Mouse (Mus musculus): ENCODE results near the gene Metap2. TPM values are rescaled to one million over a fixed set of nuclear protein-coding genes. Genes with fewer than 3 reads are reported as not detected.

Gene Metap2
- polyA plus RNA-seq (2016; fragmentation: Nextera tagmentation; extraction: Ambion mirVana): 193 and 205 TPM in 2 replicates

DNA sequence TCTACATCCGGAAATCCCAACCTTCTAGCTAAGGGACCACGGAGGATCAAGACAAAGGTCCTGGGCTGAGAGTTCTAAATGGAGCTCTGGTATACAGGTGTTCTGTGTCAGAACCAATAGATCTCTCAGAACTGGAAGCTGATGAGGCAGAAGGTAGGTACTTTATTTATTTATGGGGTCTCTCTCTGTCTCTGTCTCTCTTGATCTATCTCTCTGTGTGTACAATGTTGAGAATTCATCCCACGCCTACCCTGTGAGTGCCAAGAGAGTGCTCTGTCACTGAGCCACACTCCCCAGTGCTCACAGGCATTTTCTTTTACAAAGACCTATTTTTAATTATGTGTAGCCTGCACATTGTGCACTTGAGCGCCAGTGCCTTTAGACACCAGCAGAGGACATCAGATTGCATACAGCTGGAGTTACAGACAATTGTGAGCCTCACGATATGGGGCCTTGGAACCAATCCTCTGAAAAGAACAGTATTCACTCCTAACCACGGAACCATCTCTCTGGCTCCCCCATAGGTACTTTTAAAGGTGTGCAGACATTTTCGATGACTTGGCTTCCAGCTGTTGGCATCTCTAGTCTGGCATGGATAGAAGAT is at the start of gene Metap2:
Metap2 (minus strand) TSS at position 51 of the 604 bp plus-strand sequence.
- Histone ChIP-seq H3K9me3 (no peaks in the 10 kb centered on the region), H3K27me3 (no peaks in the 10 kb centered on the region), H3K36me3 (no peaks in the 10 kb centered on the region), H3K4me2 (replicated peaks) (no peak within 1 kb of the TSS), H3K4me1 (no peaks in the 10 kb centered on the region), H3K4me3 (no peak within 1 kb of the TSS), H3K9ac (replicated peaks) (no peak within 1 kb of the TSS), H3K27ac (replicated peaks) (no peak within 1 kb of the TSS)
- no peak for ATAC-seq (ENCODE audit: low FRiP score, low read depth)
- 67% methylated on average over 7 of the region's 7 CpGs for WGBS

GRCm38 (mm10) chr10:93945843-93946499 is 49.1 kb upstream of the Metap2 start:
- H3K27me3 ChIP-seq: no peaks in the 10 kb centered on the region
- no peak overlapping the region for H3K4me3 ChIP-seq
- H3K4me2 ChIP-seq (replicated peaks): no peak overlapping the region
- no peak overlapping the region for H3K9ac ChIP-seq (replicated peaks)
- no peaks in the 10 kb centered on the region for H3K36me3 ChIP-seq
- no peaks in the 10 kb centered on the region for H3K9me3 ChIP-seq
- no peak overlapping the region for H3K27ac ChIP-seq (replicated peaks)
- WGBS: 76% methylated on average over 9 of the region's 9 CpGs
- ATAC-seq (ENCODE audit: low FRiP score, low read depth): no peak
- no peaks in the 10 kb centered on the region for H3K4me1 ChIP-seq

- Histone ChIP-seq H3K4me3 (no peak overlapping the region), H3K4me1 (no peaks in the 10 kb centered on the region), H3K9ac (replicated peaks) (no peak overlapping the region), H3K36me3 (no peaks in the 10 kb centered on the region), H3K27ac (replicated peaks) (no peak overlapping the region), H3K9me3 (no peaks in the 10 kb centered on the region), H3K4me2 (replicated peaks) (no peak overlapping the region), H3K27me3 (no peaks in the 10 kb centered on the region)
- no peak for ATAC-seq (ENCODE audit: low FRiP score, low read depth)
- 55% methylated on average over 4 of the region's 4 CpGs for WGBS
Observed at GRCm38 (mm10) chr10:93945364-93945763, 48.5 kb upstream of the Metap2 start.

- Histone ChIP-seq H3K4me3 (no peak overlapping the region), H3K36me3 (no peaks in the 10 kb centered on the region), H3K4me1 (no peaks in the 10 kb centered on the region), H3K27ac (replicated peaks) (no peak overlapping the region), H3K9ac (replicated peaks) (no peak overlapping the region), H3K27me3 (no peaks in the 10 kb centered on the region), H3K4me2 (replicated peaks) (no peak overlapping the region), H3K9me3 (no peaks in the 10 kb centered on the region)
- ATAC-seq (ENCODE audit: low FRiP score, low read depth): no peak
- WGBS: 55% methylated on average over 5 of the region's 5 CpGs
Observed at GRCm38 (mm10) chr10:93944241-93944640, 47.3 kb upstream of the Metap2 start.

DNA sequence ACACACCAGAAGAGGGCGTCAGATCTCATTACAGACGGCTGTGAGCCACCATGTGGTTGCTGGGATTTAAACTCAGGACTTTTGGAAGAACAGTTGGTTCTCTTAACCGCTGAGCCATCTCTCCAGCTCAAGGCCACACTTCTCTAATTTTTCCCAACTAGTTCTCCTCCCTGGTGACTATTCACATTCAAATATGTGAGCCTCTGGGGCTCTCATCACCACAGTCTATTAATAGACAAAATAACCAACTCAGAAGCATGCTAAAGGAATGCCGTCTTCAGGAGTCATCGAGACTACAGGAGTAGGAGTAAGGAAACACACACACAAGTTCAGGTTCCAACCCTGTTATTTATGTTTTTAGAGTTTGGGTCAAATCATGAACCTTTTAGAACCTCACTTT is 43.4 kb upstream of the Metap2 start:
- no peak for ATAC-seq (ENCODE audit: low FRiP score, low read depth)
- H3K27me3 ChIP-seq: no peaks in the 10 kb centered on the region
- H3K9me3 ChIP-seq: no peaks in the 10 kb centered on the region
- H3K27ac ChIP-seq (replicated peaks): no peak overlapping the region
- no peak overlapping the region for H3K4me3 ChIP-seq
- H3K36me3 ChIP-seq: no peaks in the 10 kb centered on the region
- WGBS: 81% methylated on average over 5 of the region's 5 CpGs
- H3K9ac ChIP-seq (replicated peaks): no peak overlapping the region
- no peak overlapping the region for H3K4me2 ChIP-seq (replicated peaks)
- H3K4me1 ChIP-seq: no peaks in the 10 kb centered on the region

GRCm38 (mm10) chr10:93939676-93940075 is 42.8 kb upstream of the Metap2 start:
- no peak for ATAC-seq (ENCODE audit: low FRiP score, low read depth)
- no peaks in the 10 kb centered on the region for H3K27me3 ChIP-seq
- WGBS: 56% methylated on average over 8 of the region's 8 CpGs
- H3K4me3 ChIP-seq: no peak overlapping the region
- no peaks in the 10 kb centered on the region for H3K4me1 ChIP-seq
- no peak overlapping the region for H3K27ac ChIP-seq (replicated peaks)
- H3K9me3 ChIP-seq: no peaks in the 10 kb centered on the region
- no peak overlapping the region for H3K4me2 ChIP-seq (replicated peaks)
- H3K9ac ChIP-seq (replicated peaks): no peak overlapping the region
- no peaks in the 10 kb centered on the region for H3K36me3 ChIP-seq

DNA sequence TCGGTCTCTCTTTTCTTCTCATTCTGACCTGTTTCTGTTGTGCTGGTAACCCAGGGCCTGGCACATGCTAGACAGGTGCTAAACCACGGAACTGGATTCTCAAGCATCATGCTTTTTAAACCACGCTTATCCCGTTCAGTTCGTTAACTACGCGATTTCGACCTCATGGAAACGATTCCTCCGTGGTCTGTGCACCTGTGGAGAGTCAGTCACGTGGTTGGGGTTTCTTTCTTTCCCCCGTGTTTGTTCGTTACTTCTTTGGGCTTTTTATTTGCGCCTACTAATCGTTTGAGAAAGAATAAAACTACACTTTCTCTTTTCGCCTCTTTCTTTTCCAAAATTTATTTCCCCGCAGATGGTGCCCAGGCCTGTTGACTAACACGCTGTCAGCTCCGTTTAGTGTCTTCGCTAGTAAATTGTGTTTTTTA is 42.0 kb upstream of the Metap2 start:
- Histone ChIP-seq H3K4me3 (no peak overlapping the region), H3K9ac (replicated peaks) (no peak overlapping the region), H3K27ac (replicated peaks) (no peak overlapping the region), H3K36me3 (no peaks in the 10 kb centered on the region), H3K4me2 (replicated peaks) (no peak overlapping the region), H3K9me3 (no peaks in the 10 kb centered on the region), H3K4me1 (0 out of 2 replicates have a peak, but pooled peaks cover 4% of the 10 kb centered on the region), H3K27me3 (no peaks in the 10 kb centered on the region)
- ATAC-seq (ENCODE audit: low FRiP score, low read depth): no peak
- WGBS: 85% methylated on average over 20 of the region's 20 CpGs

GRCm38 (mm10) chr10:93933980-93934379 is 37.1 kb upstream of the Metap2 start:
- Histone ChIP-seq H3K9ac (replicated peaks) (no peak overlapping the region), H3K27me3 (no peaks in the 10 kb centered on the region), H3K36me3 (no peaks in the 10 kb centered on the region), H3K4me1 (peaks cover 8% of the 10 kb centered on the region; the same call in 1 of the 2 replicates), H3K4me2 (replicated peaks) (no peak overlapping the region), H3K27ac (replicated peaks) (no peak overlapping the region), H3K4me3 (no peak overlapping the region), H3K9me3 (no peaks in the 10 kb centered on the region)
- 67% methylated on average over 9 of the region's 9 CpGs for WGBS
- ATAC-seq (ENCODE audit: low FRiP score, low read depth): no peak

GRCm38 (mm10) chr10:93932861-93933260 is 36.0 kb upstream of the Metap2 start:
- no peak overlapping the region for H3K4me3 ChIP-seq
- peaks cover 8% of the 10 kb centered on the region; the same call in 1 of the 2 replicates for H3K4me1 ChIP-seq
- 61% methylated on average over 5 of the region's 5 CpGs for WGBS
- H3K27ac ChIP-seq (replicated peaks): no peak overlapping the region
- no peak overlapping the region for H3K9ac ChIP-seq (replicated peaks)
- H3K27me3 ChIP-seq: no peaks in the 10 kb centered on the region
- no peak for ATAC-seq (ENCODE audit: low FRiP score, low read depth)
- H3K9me3 ChIP-seq: no peaks in the 10 kb centered on the region
- no peaks in the 10 kb centered on the region for H3K36me3 ChIP-seq
- H3K4me2 ChIP-seq (replicated peaks): no peak overlapping the region

- 79% methylated on average over 5 of the region's 5 CpGs for WGBS
- ATAC-seq (ENCODE audit: low FRiP score, low read depth): no peak
- H3K27me3 ChIP-seq: no peaks in the 10 kb centered on the region
- H3K36me3 ChIP-seq: no peaks in the 10 kb centered on the region
- H3K4me2 ChIP-seq (replicated peaks): no peak overlapping the region
- H3K9me3 ChIP-seq: no peaks in the 10 kb centered on the region
- no peak overlapping the region for H3K4me3 ChIP-seq
- no peak overlapping the region for H3K27ac ChIP-seq (replicated peaks)
- H3K4me1 ChIP-seq: peaks cover 8% of the 10 kb centered on the region; the same call in 1 of the 2 replicates
- H3K9ac ChIP-seq (replicated peaks): no peak overlapping the region
Observed at GRCm38 (mm10) chr10:93932020-93932419, 35.1 kb upstream of the Metap2 start.

- peaks cover 8% of the 10 kb centered on the region; the same call in 1 of the 2 replicates for H3K4me1 ChIP-seq
- H3K4me3 ChIP-seq: no peak overlapping the region
- H3K9me3 ChIP-seq: no peaks in the 10 kb centered on the region
- no peak for ATAC-seq (ENCODE audit: low FRiP score, low read depth)
- no peak overlapping the region for H3K4me2 ChIP-seq (replicated peaks)
- no peak overlapping the region for H3K9ac ChIP-seq (replicated peaks)
- no peaks in the 10 kb centered on the region for H3K36me3 ChIP-seq
- H3K27me3 ChIP-seq: no peaks in the 10 kb centered on the region
- no peak overlapping the region for H3K27ac ChIP-seq (replicated peaks)
- WGBS: 76% methylated on average over 9 of the region's 9 CpGs
Observed at GRCm38 (mm10) chr10:93931431-93931830, 34.5 kb upstream of the Metap2 start.

- no peak overlapping the region for H3K27ac ChIP-seq (replicated peaks)
- 84% methylated on average over 4 of the region's 4 CpGs for WGBS
- H3K4me2 ChIP-seq (replicated peaks): no peak overlapping the region
- no peaks in the 10 kb centered on the region for H3K9me3 ChIP-seq
- no peaks in the 10 kb centered on the region for H3K36me3 ChIP-seq
- H3K4me3 ChIP-seq: no peak overlapping the region
- H3K9ac ChIP-seq (replicated peaks): no peak overlapping the region
- peaks cover 8% of the 10 kb centered on the region; the same call in 1 of the 2 replicates for H3K4me1 ChIP-seq
- H3K27me3 ChIP-seq: no peaks in the 10 kb centered on the region
- no peak for ATAC-seq (ENCODE audit: low FRiP score, low read depth)
Observed at GRCm38 (mm10) chr10:93930236-93930824, 33.4 kb upstream of the Metap2 start.

All from midbrain, embryonic 12.5 days (tissue).